Mouse (Mus musculus): ENCODE measurements around the gene H2-T22. TPM values are rescaled to one million over a fixed set of nuclear protein-coding genes. Genes with fewer than 3 reads are reported as not detected.

Gene H2-T22
- total and polyA plus RNA-seq, 3 experiments = 10.6 to 26.1 (median 16.4) TPM

- Histone ChIP-seq H3K9me3 (replicated peaks; ENCODE audit: low read length) (no peaks in the 10 kb centered on the region), H3K27me3 (replicated peaks) (no peaks in the 10 kb centered on the region), H3K4me3 (replicated peaks in 1 of 3; ENCODE audit: low read depth in 2 of 3, low read length in 2 of 3, poor library complexity in 1 of 3) (no peak overlapping the region), H3K36me3 (replicated peaks in 1 of 2; ENCODE audit: control insufficient read depth in 1 of 2, insufficient read depth in 1 of 2, low read length in 1 of 2) (peaks cover 23 to 37% of the 10 kb centered on the region in 2 experiments), H3K4me1 (ENCODE audit: control insufficient read depth in 1 of 2, insufficient read depth in 2 of 2) (peaks cover 4 to 10% of the 10 kb centered on the region in 2 experiments; a peak in 2 of 4 replicates), H3K27ac (ENCODE audit: insufficient read depth, low read depth) (no peak overlapping the region), H3K9ac (ENCODE audit: insufficient read depth, low read depth) (no peak overlapping the region), H3K79me2 (replicated peaks; ENCODE audit: control insufficient read depth, extremely low read depth, insufficient read depth, poor library complexity, severe bottlenecking) (peaks cover 21% of the 10 kb centered on the region), H3K4me2 (ENCODE audit: insufficient read depth, low read depth, poor library complexity, severe bottlenecking) (no peak overlapping the region)
- DNase-seq (ENCODE audit: extremely low read depth) = no peak
- TF ChIP-seq IRF4 (IDR thresholded peaks at IDR 0.05; ENCODE audit: low read depth, low read length) (no peak), RAD21 (IDR thresholded peaks at IDR 0.05; ENCODE audit: low read depth, low read length) (no peak), HCFC1 (IDR thresholded peaks at IDR 0.05; ENCODE audit: low read depth, low read length) (no peak), MAFK (IDR thresholded peaks at IDR 0.05; ENCODE audit: insufficient replicate concordance, low read length) (no peak), JUN (IDR thresholded peaks at IDR 0.05; ENCODE audit: insufficient read depth, low read depth, low read length) (no peak), USF1 (IDR thresholded peaks at IDR 0.05; ENCODE audit: low read depth, low read length) (no peak), POLR2AphosphoS2 (IDR thresholded peaks at IDR 0.05; ENCODE audit: low read depth, low read length) (no peak)
- dilution Hi-C loops (cut with MboI; ENCODE audit: extremely low pct_ligation_motif_present, extremely low pct_unique_long_range_greater_than_20kb, low sequenced_read_pairs) (no loop called here), in situ Hi-C loops (cut with MboI; ENCODE audit: low pct_ligation_motif_present, low pct_unique_long_range_greater_than_20kb, low sequenced_read_pairs) (no loop called here)
These were observed 50.8 kb downstream of the H2-T22 start for GRCm38 (mm10) chr17:35991781-35992180.

Other genes with a start within 250 kb of the H2-T22 start
Only the 20 nearest of the 25 such genes appear.
- gene Tubb5, start 204.4 kb downstream of the H2-T22 start, total RNA-seq (2012; rRNA removed) = 1,014 and 1,058 TPM in 2 replicates
- 1,031 and 1,121 TPM in 2 replicates for gene Tubb5, start 204.4 kb downstream of the H2-T22 start, total RNA-seq (2014; rRNA removed)
- 962 and 1,053 TPM in 2 replicates for gene Tubb5, start 204.4 kb downstream of the H2-T22 start, polyA plus RNA-seq (2012; ENCODE audit: insufficient read length, low read depth)
- 8.2 and 8.5 TPM in 2 replicates for gene Mdc1, start 201.2 kb downstream of the H2-T22 start, total RNA-seq (2012; rRNA removed)
- 2.4 and 3.3 TPM in 2 replicates for gene Mdc1, start 201.2 kb downstream of the H2-T22 start, total RNA-seq (2014; rRNA removed)
- 14.4 and 15.7 TPM in 2 replicates for gene Mdc1, start 201.2 kb downstream of the H2-T22 start, polyA plus RNA-seq (2012; ENCODE audit: insufficient read length, low read depth)
- gene Nrm, start 181.4 kb downstream of the H2-T22 start, total RNA-seq (2012; rRNA removed) = 12.5 and 16.7 TPM in 2 replicates
- 10.0 and 12.1 TPM in 2 replicates for gene Nrm, start 181.4 kb downstream of the H2-T22 start, total RNA-seq (2014; rRNA removed)
- gene Nrm, start 181.4 kb downstream of the H2-T22 start, polyA plus RNA-seq (2012; ENCODE audit: insufficient read length, low read depth) = 14.0 and 15.4 TPM in 2 replicates
- 20.5 and 21.4 TPM in 2 replicates for gene Ppp1r18, start 177.2 kb downstream of the H2-T22 start, total RNA-seq (2012; rRNA removed)
- 7.5 and 8.5 TPM in 2 replicates for gene Ppp1r18, start 177.2 kb downstream of the H2-T22 start, total RNA-seq (2014; rRNA removed)
- 48.9 and 50.1 TPM in 2 replicates for gene Ppp1r18, start 177.2 kb downstream of the H2-T22 start, polyA plus RNA-seq (2012; ENCODE audit: insufficient read length, low read depth)
- 75.3 and 81.0 TPM in 2 replicates for gene Dhx16, start 162.9 kb downstream of the H2-T22 start, total RNA-seq (2012; rRNA removed)
- 74.8 and 75.0 TPM in 2 replicates for gene Dhx16, start 162.9 kb downstream of the H2-T22 start, total RNA-seq (2014; rRNA removed)
- gene Dhx16, start 162.9 kb downstream of the H2-T22 start, polyA plus RNA-seq (2012; ENCODE audit: insufficient read length, low read depth) = 84.4 and 107 TPM in 2 replicates
- 7.1 and 8.7 TPM in 2 replicates for gene 2310061I04Rik, start 145.3 kb downstream of the H2-T22 start, total RNA-seq (2012; rRNA removed)
- gene 2310061I04Rik, start 145.3 kb downstream of the H2-T22 start, total RNA-seq (2014; rRNA removed) = 4.2 and 5.7 TPM in 2 replicates
- 39.5 and 46.4 TPM in 2 replicates for gene 2310061I04Rik, start 145.3 kb downstream of the H2-T22 start, polyA plus RNA-seq (2012; ENCODE audit: insufficient read length, low read depth)
- 12.5 and 14.5 TPM in 2 replicates for gene Atat1, start 132.7 kb downstream of the H2-T22 start, total RNA-seq (2012; rRNA removed)
- gene Atat1, start 132.7 kb downstream of the H2-T22 start, total RNA-seq (2014; rRNA removed) = 5.2 and 5.7 TPM in 2 replicates
- 9.9 and 10.4 TPM in 2 replicates for gene Atat1, start 132.7 kb downstream of the H2-T22 start, polyA plus RNA-seq (2012; ENCODE audit: insufficient read length, low read depth)
- gene Mrps18b, start 126.4 kb downstream of the H2-T22 start, total RNA-seq (2012; rRNA removed) = 108 and 135 TPM in 2 replicates
- 135 and 148 TPM in 2 replicates for gene Mrps18b, start 126.4 kb downstream of the H2-T22 start, total RNA-seq (2014; rRNA removed)
- gene Mrps18b, start 126.4 kb downstream of the H2-T22 start, polyA plus RNA-seq (2012; ENCODE audit: insufficient read length, low read depth) = 172 and 180 TPM in 2 replicates
- gene Ppp1r10, start 126.3 kb downstream of the H2-T22 start, total RNA-seq (2012; rRNA removed) = 31.6 TPM in 2 replicates
- gene Ppp1r10, start 126.3 kb downstream of the H2-T22 start, total RNA-seq (2014; rRNA removed) = 10.7 and 14.5 TPM in 2 replicates
- 69.9 and 70.3 TPM in 2 replicates for gene Ppp1r10, start 126.3 kb downstream of the H2-T22 start, polyA plus RNA-seq (2012; ENCODE audit: insufficient read length, low read depth)
- gene Abcf1, start 73.0 kb downstream of the H2-T22 start, total RNA-seq (2012; rRNA removed) = 110 and 136 TPM in 2 replicates
- 52.8 and 52.9 TPM in 2 replicates for gene Abcf1, start 73.0 kb downstream of the H2-T22 start, total RNA-seq (2014; rRNA removed)
- 290 and 352 TPM in 2 replicates for gene Abcf1, start 73.0 kb downstream of the H2-T22 start, polyA plus RNA-seq (2012; ENCODE audit: insufficient read length, low read depth)
- 24.3 and 29.0 TPM in 2 replicates for gene Gnl1, start 62.9 kb downstream of the H2-T22 start, total RNA-seq (2012; rRNA removed)
- gene Gnl1, start 62.9 kb downstream of the H2-T22 start, total RNA-seq (2014; rRNA removed) = 15.9 and 18.7 TPM in 2 replicates
- gene Gnl1, start 62.9 kb downstream of the H2-T22 start, polyA plus RNA-seq (2012; ENCODE audit: insufficient read length, low read depth) = 33.4 and 41.1 TPM in 2 replicates
- gene Prr3, start 62.5 kb downstream of the H2-T22 start, total RNA-seq (2012; rRNA removed) = 5.5 and 8.3 TPM in 2 replicates
- 2.3 and 4.0 TPM in 2 replicates for gene Prr3, start 62.5 kb downstream of the H2-T22 start, total RNA-seq (2014; rRNA removed)
- gene Prr3, start 62.5 kb downstream of the H2-T22 start, polyA plus RNA-seq (2012; ENCODE audit: insufficient read length, low read depth) = 30.6 and 32.0 TPM in 2 replicates
- 9.8 and 16.1 TPM in 2 replicates for gene H2-T24, start 22.2 kb downstream of the H2-T22 start, total RNA-seq (2012; rRNA removed)
- gene H2-T24, start 22.2 kb downstream of the H2-T22 start, total RNA-seq (2014; rRNA removed) = 6.6 and 7.6 TPM in 2 replicates
- gene H2-T24, start 22.2 kb downstream of the H2-T22 start, polyA plus RNA-seq (2012; ENCODE audit: insufficient read length, low read depth) = 8.9 and 9.3 TPM in 2 replicates
- gene H2-T23, start 9.9 kb downstream of the H2-T22 start, total RNA-seq (2012; rRNA removed) = 21.8 and 23.0 TPM in 2 replicates
- 35.6 and 38.8 TPM in 2 replicates for gene H2-T23, start 9.9 kb downstream of the H2-T22 start, total RNA-seq (2014; rRNA removed)
- gene H2-T23, start 9.9 kb downstream of the H2-T22 start, polyA plus RNA-seq (2012; ENCODE audit: insufficient read length, low read depth) = 42.1 and 75.0 TPM in 2 replicates
- 0.80 and 1.1 TPM in 2 replicates for gene Gm6034, start 214 bp upstream of the H2-T22 start, total RNA-seq (2012; rRNA removed)
- gene Gm6034, start 214 bp upstream of the H2-T22 start, total RNA-seq (2014; rRNA removed) = 0.42 TPM in 1 of 2 replicates, not detected in the other
- 1.7 and 2.1 TPM in 2 replicates for gene Gm6034, start 214 bp upstream of the H2-T22 start, polyA plus RNA-seq (2012; ENCODE audit: insufficient read length, low read depth)
- 23.8 and 25.1 TPM in 2 replicates for gene Gm11127, start 15.6 kb upstream of the H2-T22 start, total RNA-seq (2012; rRNA removed)
- gene Gm11127, start 15.6 kb upstream of the H2-T22 start, total RNA-seq (2014; rRNA removed) = 1.2 and 2.0 TPM in 2 replicates
- 0.27 and 0.37 TPM in 2 replicates for gene Gm11127, start 15.6 kb upstream of the H2-T22 start, polyA plus RNA-seq (2012; ENCODE audit: insufficient read length, low read depth)
- 0.34 and 0.55 TPM in 2 replicates for gene Gm19684, start 78.9 kb upstream of the H2-T22 start, total RNA-seq (2012; rRNA removed)
- 0.35 TPM in 1 of 2 replicates, not detected in the other for gene Gm19684, start 78.9 kb upstream of the H2-T22 start, total RNA-seq (2014; rRNA removed)
- gene Gm19684, start 78.9 kb upstream of the H2-T22 start, polyA plus RNA-seq (2012; ENCODE audit: insufficient read length, low read depth) = 0.87 and 0.93 TPM in 2 replicates
- gene Gm7030, start 86.7 kb upstream of the H2-T22 start, total RNA-seq (2012; rRNA removed) = not detected in 2 replicates
- not detected in 2 replicates for gene Gm7030, start 86.7 kb upstream of the H2-T22 start, total RNA-seq (2014; rRNA removed)
- gene Gm7030, start 86.7 kb upstream of the H2-T22 start, polyA plus RNA-seq (2012; ENCODE audit: insufficient read length, low read depth) = not detected in 2 replicates
- 0.25 and 0.38 TPM in 2 replicates for gene Gm8909, start 125.8 kb upstream of the H2-T22 start, total RNA-seq (2012; rRNA removed)
- gene Gm8909, start 125.8 kb upstream of the H2-T22 start, total RNA-seq (2014; rRNA removed) = not detected in 2 replicates
- gene Gm8909, start 125.8 kb upstream of the H2-T22 start, polyA plus RNA-seq (2012; ENCODE audit: insufficient read length, low read depth) = 16.5 and 35.5 TPM in 2 replicates
- not detected in 2 replicates for gene H2-T3, start 147.5 kb upstream of the H2-T22 start, total RNA-seq (2012; rRNA removed)
- not detected in 2 replicates for gene H2-T3, start 147.5 kb upstream of the H2-T22 start, total RNA-seq (2014; rRNA removed)
- 0.74 and 1.3 TPM in 2 replicates for gene H2-T3, start 147.5 kb upstream of the H2-T22 start, polyA plus RNA-seq (2012; ENCODE audit: insufficient read length, low read depth)

All from CH12.LX (cell line).